Mouse (Mus musculus) T-helper 17 cell (primary cell): ENCODE measurements around the gene Cd276.
"Not testable (repeated sequence)": the region's sequence is repeated elsewhere in the genome, so short reads cannot be mapped to it uniquely, and the experiment has no call there.

Experiments
- in situ Hi-C, 2 experiments: fragments of 300-600 bp; cut with MboI, MseI; formaldehyde crosslinking; loops; 1 replicate in 1 of 2; 2 replicates in 1 of 2; pipeline ENCODE4 v1.15.1; 2025; ENCODE audit warnings: high pct_unique_total_duplicates in 2 of 2

The Cd276 gene

GRCm38 (mm10) chr9:58554908-58555684 lies at the start of gene Cd276:
Cd276 (minus strand) TSS chr9:58555437.
- in situ Hi-C loops: loop anchor here in 1 of 2 experiments (10.0 kb wide), 1 partner anchor 1160 kb away; no protein-coding TSS in a partner anchor

DNA sequence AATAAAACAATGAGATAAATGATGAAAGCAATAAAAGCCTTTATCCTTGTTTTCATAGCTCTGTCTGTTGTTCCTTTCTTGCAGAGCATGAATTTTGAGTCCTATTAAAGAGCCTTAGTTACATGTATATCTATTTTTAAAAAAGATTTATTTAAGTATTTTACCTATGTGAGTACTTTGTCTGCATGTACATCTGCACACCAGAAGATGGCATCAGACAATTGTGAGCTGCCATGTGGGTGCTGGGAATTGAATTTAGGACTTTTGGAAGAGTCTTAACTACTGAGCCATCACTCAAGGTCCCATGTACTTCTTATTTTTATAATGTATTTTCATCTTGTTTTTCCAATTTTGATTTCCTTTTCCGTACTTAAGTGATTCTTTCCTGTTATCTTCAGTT lies 40.1 kb upstream of the Cd276 start:
- in situ Hi-C loops: no loop called here

DNA sequence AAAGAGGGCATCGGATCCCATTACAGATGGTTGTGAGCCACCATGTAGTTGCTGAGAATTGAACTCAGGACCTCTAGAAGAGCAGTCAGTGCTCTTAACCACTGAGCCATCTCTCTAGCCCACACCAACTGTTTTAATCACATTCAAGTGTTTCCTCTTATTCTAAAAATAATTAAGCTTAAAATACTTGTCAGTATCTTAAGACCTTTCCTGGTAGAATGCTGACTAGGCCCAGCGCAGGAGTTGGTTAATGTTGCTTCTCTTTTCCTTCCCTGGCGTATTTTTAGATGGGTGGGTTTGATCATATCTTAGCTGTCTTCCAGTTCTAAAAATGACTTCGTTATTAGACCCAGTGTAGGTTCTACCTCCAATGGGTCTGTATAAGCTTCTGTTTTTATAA lies 33.4 kb upstream of the Cd276 start:
- in situ Hi-C loops: loop anchor here in 1 of 2 experiments (10.0 kb wide), 1 partner anchor 1514 kb away; the partner anchor contains the start of gene Sin3a

DNA sequence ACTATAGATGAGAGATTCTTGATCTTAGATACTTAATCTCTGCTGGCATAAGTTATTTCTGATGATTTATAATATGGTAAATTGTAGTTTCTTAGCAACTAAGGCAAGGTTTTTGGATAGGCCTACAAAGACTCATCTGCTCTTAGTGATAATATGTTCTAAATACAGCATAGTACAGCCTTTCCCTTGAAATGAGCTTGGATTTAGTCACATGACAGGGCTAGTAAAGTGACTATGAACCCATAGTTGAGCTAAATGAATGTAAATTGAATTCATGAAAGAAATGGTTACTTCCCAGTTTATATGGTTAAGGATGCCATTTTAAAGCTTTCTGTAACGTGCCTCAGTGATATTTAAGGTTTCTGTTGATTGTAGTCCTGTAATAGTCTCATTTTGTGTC lies 29.1 kb upstream of the Cd276 start:
- in situ Hi-C loops: loop anchor here (5.0 to 10.0 kb wide), 3 partner anchors 33 to 1510 kb away; partner anchors contain the start of gene Sin3a (in 1 of the 2)

GRCm38 (mm10) chr9:58583267-58583641 lies 28.0 kb upstream of the Cd276 start:
- in situ Hi-C loops: loop anchor here (5.0 to 10.0 kb wide), 3 partner anchors 34 to 1508 kb away; partner anchors contain the start of gene Sin3a (in 1 of the 2)

- in situ Hi-C loops: loop anchor here (5.0 to 10.0 kb wide), 3 partner anchors 35 to 1508 kb away; partner anchors contain the start of gene Sin3a (in 1 of the 2)
These were observed 27.5 kb upstream of the Cd276 start for GRCm38 (mm10) chr9:58582581-58583266.

- in situ Hi-C loops: loop anchor here (5.0 to 10.0 kb wide), 3 partner anchors 35 to 1507 kb away; partner anchors contain the start of gene Sin3a (in 1 of the 2)
These were observed 26.8 kb upstream of the Cd276 start, which contains the start of gene Nptn for GRCm38 (mm10) chr9:58581958-58582540. Nptn (plus strand) TSS chr9:58582240.

- in situ Hi-C loops: loop anchor here (5.0 to 10.0 kb wide), 3 partner anchors 36 to 1507 kb away; partner anchors contain the start of gene Sin3a (in 1 of the 2)
These were observed 26.2 kb upstream of the Cd276 start for GRCm38 (mm10) chr9:58581283-58581930.

DNA sequence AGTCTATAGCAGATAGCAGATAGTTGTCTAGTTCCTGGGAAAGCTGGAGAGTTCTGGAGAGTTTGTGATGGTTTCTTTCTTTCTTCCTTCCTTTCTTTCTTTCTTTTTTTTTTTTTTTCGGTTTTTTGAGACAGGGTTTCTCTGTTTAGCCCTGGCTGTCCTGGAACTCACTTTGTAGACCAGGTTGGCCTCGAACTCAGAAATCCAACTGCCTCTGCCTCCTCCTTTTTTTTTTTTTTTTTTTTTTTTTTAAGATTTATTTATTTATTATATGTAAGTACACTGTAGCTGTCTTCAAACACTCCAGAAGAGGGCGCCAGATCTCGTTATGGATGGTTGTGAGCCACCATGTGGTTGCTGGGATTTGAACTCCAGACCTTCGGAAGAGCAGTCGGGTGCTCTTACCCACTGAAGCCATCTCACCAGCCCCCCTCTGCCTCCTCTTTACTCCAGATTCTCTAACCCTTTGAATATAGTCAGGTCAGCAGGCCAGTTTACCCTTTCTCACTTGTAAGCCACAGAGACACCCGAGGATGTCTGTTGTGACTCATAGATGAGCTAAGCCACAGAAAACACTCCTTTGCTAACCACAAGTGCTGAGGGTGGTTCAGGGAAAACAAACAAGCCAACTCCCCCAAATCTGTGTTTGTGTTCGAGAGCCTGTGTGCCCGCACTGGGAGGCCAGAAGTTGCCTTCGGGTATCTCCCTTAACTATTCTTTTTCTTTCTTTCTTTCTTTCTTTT lies 25.4 kb upstream of the Cd276 start:
- in situ Hi-C loops: loop anchor here (5.0 to 10.0 kb wide), 3 partner anchors 37 to 1506 kb away; partner anchors contain the start of gene Sin3a (in 1 of the 2)

- in situ Hi-C loops: loop anchor here in 1 of 2 experiments (5.0 kb wide), 1 partner anchor 74 kb away; no protein-coding TSS in a partner anchor
These were observed 23.4 kb upstream of the Cd276 start for GRCm38 (mm10) chr9:58578669-58579068.

DNA sequence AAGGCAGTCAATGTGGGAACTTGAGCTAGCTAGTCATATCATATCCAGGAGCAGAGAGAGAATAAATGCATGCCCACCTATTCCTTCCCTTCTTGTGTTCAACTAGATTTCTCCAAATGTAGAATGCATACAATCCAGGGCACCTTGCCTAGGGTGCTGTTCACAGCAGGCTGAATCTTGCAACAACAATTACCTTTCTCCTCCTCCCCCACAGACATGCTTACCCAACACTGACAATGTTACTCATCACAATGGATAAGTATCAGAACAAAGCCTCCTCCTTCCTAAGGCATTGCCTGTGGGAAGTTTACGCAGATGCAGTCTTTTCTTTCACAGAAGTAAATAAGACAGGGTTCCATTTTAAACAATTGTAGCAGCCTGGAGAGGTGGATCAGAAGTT lies 15.8 kb upstream of the Cd276 start:
- in situ Hi-C loops: no loop called here

DNA sequence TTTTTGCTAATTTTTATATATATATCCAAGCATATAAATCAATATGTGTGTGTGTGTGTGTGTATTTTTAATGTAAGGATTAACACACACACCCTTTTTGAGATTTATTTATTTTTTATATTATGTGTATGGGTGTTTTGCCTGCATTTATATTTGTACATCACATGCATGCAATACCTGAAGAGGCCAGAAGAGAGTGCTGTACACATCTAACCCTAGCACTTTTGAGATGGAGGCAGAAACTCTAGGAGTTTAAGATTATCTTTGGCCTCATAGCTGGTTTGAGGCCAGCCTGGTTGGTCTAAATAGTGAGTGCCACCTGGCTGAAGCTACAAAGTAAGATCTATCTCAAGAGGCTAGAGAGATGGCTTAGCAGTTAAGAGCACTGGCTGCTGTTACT lies 12.4 kb upstream of the Cd276 start:
- in situ Hi-C loops: no loop called here

- in situ Hi-C loops: not testable (repeated sequence)
These were observed 10.7 kb upstream of the Cd276 start for GRCm38 (mm10) chr9:58565945-58566344.

DNA sequence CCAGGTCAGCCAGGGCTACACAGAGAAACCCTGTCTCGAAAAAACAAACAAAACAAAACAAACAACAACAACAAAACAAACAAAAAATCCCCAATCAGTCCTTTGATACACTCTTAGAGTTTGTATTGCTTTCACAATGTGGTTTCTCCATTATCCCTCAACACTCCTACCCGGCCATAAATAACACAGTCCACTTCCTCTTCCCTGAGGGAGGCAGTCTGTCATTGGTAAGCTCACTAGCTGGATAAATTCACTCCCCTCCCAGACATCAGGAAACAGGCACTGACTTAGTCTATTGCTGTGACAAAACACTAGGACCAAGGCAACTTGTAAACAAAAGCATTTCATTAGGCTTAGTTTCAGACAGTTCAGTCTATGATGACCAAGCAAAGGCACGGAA lies 5.0 kb upstream of the Cd276 start:
- in situ Hi-C loops: no loop called here

DNA sequence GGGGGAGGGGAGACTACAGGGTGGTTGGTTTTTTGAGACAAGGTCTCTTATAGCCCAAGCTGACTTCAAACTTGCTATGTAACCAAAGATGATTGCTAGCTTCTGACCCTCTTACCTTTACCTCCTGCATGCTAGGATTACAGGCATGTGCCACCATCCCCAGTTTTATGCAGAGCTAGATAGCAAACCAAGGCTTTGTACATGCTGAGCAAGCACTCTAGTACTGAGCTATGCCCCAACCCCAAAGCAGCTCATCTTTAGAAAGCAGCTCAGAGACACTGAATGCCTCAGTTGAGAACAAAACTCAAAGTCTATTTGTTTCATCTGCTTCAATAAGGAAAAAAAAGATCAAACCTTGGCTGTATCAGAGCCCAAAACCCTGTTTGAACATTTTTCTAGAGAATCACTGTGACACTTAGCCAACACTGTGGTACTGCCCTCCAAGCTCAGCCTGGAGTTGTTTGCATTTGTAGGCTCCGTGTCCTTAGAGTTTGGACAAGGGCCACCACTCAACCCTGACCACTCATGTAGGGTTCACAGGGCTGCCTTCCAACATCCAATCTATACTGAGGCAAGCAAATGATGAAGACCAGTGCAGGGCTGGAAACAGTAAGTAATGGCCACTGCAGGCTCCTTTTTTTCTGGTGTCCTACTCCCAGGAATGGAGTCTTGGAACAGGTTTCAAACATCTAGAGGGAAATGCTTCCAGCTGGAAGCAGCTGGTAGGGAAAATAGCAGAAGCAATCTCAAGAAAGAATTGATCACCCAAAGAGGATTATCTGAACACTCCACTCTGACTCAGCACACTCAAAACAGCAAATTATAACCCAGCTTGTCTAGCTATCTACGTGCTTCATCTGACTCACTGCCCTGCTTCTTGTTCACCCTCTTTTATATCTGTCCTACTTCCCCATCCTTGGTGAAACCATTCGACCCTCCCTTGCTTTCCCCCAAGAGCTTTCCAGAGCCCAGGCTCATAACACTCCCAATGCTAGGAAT lies 2.5 kb upstream of the Cd276 start:
- in situ Hi-C loops: loop anchor here in 1 of 2 experiments (10.0 kb wide), 1 partner anchor 1163 kb away; no protein-coding TSS in a partner anchor

- in situ Hi-C loops: loop anchor here in 1 of 2 experiments (10.0 kb wide), 1 partner anchor 1162 kb away; no protein-coding TSS in a partner anchor
These were observed 1.4 kb upstream of the Cd276 start for GRCm38 (mm10) chr9:58556627-58557026.

DNA sequence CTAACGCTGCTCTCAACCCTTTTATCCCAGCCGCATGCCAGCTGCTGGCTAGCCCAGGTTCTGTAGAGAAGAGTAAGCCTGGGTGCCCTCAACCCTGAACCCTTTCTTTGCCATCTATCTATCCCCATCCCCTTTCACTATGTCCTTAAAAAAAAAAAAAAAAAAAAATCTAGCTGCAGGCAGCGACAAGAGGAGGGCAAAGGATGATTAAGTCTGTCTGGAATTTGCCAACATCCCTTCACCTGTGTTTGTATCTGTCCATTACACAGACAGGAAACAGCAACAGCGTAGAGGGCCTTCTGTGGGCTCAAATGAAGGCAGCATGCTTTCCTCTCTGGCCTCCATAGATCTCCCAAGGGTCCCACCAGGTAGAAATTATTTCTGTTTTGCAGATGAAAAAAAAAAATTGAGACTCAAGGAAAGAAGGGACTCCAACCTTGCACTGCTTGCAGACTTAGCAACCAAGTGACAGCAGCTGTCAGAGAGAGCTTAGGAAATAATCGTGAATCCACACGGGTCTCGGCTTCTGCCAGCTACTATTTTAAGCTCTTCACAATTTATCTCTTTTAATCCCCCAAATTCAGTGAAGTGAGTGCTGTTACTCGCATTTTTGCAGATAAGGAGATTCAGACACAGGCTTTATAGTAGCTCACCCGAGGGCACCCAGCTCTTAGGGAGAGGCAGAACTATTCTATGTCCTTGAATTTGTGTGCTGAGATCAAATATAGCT lies 613 bp upstream of the Cd276 start:
- in situ Hi-C loops: loop anchor here in 1 of 2 experiments (10.0 kb wide), 1 partner anchor 1161 kb away; no protein-coding TSS in a partner anchor
